Mouse (Mus musculus): ENCODE results near the gene Stk10. TPM values are rescaled to one million over a fixed set of nuclear protein-coding genes. Genes with fewer than 3 reads are reported as not detected.
A peak's percentile ranks its signal among the peaks of the same experiment; 100 is the strongest.

Stk10 gene
- polyA plus RNA-seq, 1 experiment from 2014 or later: 2.5 TPM

DNA sequence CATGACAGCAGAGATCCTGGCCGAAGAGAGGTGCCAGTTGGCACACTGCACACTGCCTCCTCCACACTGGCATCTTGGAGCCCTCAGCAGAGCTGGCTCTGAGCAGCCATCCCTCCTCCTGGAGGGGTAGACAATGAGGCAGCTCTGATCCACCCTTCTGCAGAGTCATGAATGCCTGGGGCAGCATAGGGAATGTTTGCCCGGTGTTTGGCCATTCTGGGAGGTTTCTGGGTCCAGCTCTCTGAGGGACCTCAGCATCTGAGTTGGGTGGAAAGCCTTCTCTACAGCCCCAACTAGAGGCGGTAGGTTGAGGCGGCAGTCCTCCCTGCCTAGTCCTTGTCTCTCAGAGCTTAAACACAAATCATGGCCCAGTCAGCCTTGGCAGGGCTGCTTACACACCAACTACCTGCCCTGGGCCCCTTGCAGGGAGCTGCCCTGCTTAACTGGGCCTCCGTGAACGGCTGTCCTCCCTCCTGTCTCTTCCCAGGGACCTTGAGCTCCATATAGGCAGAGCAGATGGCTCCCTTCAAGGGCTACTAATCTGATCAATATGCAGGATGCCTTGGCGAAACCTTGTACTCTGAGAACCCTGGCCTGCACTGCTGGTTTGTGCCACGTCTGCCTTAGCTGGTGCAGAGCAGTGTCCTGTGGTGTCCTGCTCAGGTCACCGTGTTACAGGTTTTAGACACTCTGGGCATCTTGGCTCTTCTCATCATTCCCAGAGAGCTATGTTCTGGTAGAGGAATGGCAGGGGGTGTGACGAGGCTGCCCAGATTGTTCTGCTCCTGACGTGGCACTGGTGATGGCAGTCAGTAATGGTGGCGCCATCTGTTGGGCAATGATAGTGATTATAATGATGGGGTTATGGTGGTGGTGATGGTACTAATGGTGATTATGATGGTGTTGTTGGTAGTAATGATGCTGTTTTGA is 59.1 kb downstream of the Stk10 start:
- Histone ChIP-seq H3K9me3 (replicated peaks) (no peaks in the 10 kb centered on the region), H3K4me3 (no peak overlapping the region), H3K27ac (no peak overlapping the region), H3K27me3 (no peaks in the 10 kb centered on the region), H3K36me3 (no peaks in the 10 kb centered on the region), H3K9ac (no peak overlapping the region), H3K4me2 (no peak overlapping the region), H3K4me1 (replicated peaks) (peaks cover 7% of the 10 kb centered on the region)
- WGBS: 74% methylated on average over 12 of the region's 12 CpGs
- no peak for ATAC-seq (replicated peaks; ENCODE audit: insufficient number of reproducible peaks, insufficient read depth, low FRiP score, low read depth)

DNA sequence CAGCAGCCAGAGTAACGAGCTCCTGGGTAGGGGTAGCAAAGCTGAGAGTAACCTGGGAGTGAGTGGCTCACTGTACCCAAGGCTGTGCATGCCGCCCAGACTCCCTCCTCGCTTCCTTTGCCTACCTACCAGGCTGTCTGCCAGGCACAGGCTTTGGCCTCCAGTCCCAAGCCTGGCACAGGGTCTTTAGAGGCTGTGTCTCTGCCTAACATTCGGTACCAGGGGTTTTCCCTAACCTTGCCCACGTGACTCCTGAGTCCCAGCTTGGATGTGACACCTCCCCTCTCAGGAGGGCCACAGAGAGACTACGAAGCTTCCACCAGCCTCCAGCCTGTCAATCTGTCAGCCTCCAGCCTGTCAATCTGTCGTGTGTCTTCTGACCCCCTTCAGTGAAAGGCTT is 60.0 kb downstream of the Stk10 start:
- Histone ChIP-seq H3K4me3 (no peak overlapping the region), H3K27ac (no peak overlapping the region), H3K9me3 (replicated peaks) (no peaks in the 10 kb centered on the region), H3K4me2 (no peak overlapping the region), H3K9ac (no peak overlapping the region), H3K36me3 (no peaks in the 10 kb centered on the region), H3K4me1 (replicated peaks) (peaks cover 3% of the 10 kb centered on the region), H3K27me3 (no peaks in the 10 kb centered on the region)
- WGBS: 76% methylated on average over 7 of the region's 7 CpGs
- no peak for ATAC-seq (replicated peaks; ENCODE audit: insufficient number of reproducible peaks, insufficient read depth, low FRiP score, low read depth)

DNA sequence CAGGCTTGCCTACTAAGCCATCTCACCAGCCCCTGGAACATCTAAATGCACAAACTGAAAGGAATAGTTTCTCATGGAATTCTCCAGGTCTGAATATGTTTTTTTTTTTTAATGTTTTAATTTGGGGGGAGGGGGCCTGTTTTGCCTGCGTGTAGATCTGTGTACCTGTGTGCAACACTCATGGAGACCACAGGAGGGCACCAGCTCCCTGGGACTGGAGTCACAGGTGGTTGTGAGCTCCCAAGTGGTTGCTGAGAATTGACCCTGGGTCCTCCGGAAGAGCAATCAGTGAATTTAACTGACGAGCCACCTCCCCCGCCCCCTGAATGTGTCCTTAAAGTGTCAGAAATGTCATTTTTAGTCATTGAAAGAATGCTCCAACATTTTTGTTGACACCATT is 61.0 kb downstream of the Stk10 start:
- Histone ChIP-seq H3K27ac (no peak overlapping the region), H3K4me3 (no peak overlapping the region), H3K9me3 (replicated peaks) (no peaks in the 10 kb centered on the region), H3K4me1 (replicated peaks) (no peaks in the 10 kb centered on the region), H3K27me3 (no peaks in the 10 kb centered on the region), H3K4me2 (no peak overlapping the region), H3K36me3 (no peaks in the 10 kb centered on the region), H3K9ac (no peak overlapping the region)
- ATAC-seq (replicated peaks; ENCODE audit: insufficient number of reproducible peaks, insufficient read depth, low FRiP score, low read depth): no peak
- WGBS: 88% methylated on average over 4 of the region's 4 CpGs

DNA sequence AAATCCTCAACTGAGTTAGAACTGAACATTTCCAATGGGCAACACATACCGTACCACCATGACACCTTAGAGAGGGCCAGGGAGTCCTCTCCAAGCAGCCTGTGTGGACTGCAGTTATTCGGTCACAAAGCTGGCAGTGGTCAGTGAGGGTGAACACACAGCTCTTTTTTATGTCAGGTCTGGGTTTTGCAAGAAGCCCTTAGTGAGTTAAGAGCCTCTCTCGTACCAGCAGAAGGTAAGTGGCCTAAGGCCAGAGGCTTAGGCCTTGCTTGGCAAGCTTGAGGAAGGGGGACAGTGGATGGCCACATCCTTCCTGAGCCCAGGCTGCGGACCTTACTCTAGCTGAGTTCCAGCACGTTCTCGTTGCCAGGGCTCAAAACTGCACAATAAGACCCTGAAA is 67.3 kb downstream of the Stk10 start:
- no peak overlapping the region for H3K4me3 ChIP-seq

DNA sequence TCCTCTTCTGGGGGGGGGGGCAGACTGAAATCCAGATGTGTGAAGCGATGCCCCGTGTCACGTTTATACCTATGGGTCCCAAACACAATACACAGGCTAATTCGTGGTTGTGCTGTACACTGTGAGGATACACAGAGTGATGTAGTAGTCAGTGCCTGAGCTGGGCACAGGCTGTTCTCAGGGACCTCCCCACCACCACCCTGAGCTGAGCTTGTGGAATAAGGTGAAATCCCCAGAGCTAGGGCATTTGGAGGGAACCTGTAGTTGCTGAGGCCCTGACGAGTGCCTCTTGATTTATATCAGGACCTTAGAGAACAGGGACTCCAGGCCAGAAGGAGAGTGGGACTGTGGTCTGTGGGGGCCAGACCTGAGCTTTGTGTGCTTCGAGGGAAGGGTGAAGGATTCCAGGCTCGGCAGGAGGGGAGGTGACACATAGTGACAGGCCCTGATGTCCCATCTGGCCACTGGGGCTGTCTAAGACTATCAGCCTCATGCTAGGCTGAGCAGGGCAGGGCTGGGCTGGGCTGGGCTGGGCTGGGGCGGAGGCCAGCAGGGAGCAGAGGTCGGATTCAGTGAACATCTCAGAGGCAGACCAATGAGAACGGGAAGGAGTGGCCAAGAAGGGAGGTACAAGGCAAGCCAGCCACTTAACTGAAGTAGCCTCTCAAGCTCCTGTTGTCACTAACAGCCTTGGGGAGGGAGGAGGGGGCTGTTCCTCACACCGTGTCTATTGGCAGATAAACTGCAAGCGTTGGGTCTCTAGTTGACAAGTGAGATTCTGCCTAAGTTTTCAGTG is 68.6 kb downstream of the Stk10 start:
- H3K9me3 ChIP-seq (replicated peaks): no peaks in the 10 kb centered on the region
- no peak overlapping the region for H3K9ac ChIP-seq
- WGBS: 41% methylated on average over 12 of the region's 12 CpGs
- H3K36me3 ChIP-seq: no peaks in the 10 kb centered on the region
- no peak overlapping the region for H3K27ac ChIP-seq
- H3K4me2 ChIP-seq: 0 out of 2 replicates have a peak overlapping the region, but pooled peaks have one; percentile 12
- H3K4me3 ChIP-seq: no peak overlapping the region
- peaks cover 24% of the 10 kb centered on the region for H3K4me1 ChIP-seq (replicated peaks)
- peak; percentile 39; the same call in 1 of the 2 replicates for ATAC-seq (replicated peaks; ENCODE audit: insufficient number of reproducible peaks, insufficient read depth, low FRiP score, low read depth)
- H3K27me3 ChIP-seq: no peaks in the 10 kb centered on the region

More for the DNA sequence above, 67.3 kb downstream of the Stk10 start:
- peaks cover 19% of the 10 kb centered on the region for H3K4me1 ChIP-seq (replicated peaks)
- ATAC-seq (replicated peaks; ENCODE audit: insufficient number of reproducible peaks, insufficient read depth, low FRiP score, low read depth): no peak
- H3K27ac ChIP-seq: no peak overlapping the region
- no peak overlapping the region for H3K9ac ChIP-seq
- WGBS: 95% methylated on average over 6 of the region's 6 CpGs
- no peaks in the 10 kb centered on the region for H3K9me3 ChIP-seq (replicated peaks)
- no peaks in the 10 kb centered on the region for H3K36me3 ChIP-seq
- no peak overlapping the region for H3K4me2 ChIP-seq
- H3K27me3 ChIP-seq: no peaks in the 10 kb centered on the region

DNA sequence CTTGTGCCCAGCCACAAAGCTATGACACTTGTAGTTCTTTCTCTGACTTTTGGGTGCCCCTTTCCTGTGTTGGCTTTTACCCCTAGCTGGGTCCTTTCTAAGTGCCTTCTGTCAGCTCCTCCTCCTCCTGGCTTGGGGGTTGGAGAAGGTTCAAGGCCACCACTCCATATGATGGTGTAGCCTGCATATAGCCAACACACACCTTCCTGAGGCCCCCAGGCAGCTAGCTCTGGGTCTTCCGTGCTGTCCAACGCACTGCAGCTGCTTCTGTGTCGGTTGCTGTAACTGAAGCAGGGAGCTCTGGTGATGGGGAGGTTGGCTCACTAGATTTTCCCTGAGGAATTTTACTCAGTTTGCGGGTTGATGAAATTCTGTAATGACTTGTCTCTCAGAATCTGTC is 71.6 kb downstream of the Stk10 start:
- Histone ChIP-seq H3K9ac (no peak overlapping the region), H3K27ac (peak overlapping the region; percentile 52), H3K9me3 (replicated peaks) (no peaks in the 10 kb centered on the region), H3K27me3 (no peaks in the 10 kb centered on the region), H3K4me2 (peak overlapping the region; percentile 35; the same call in 1 of the 2 replicates), H3K36me3 (no peaks in the 10 kb centered on the region), H3K4me1 (replicated peaks) (peaks cover 24% of the 10 kb centered on the region), H3K4me3 (no peak overlapping the region)
- 23% methylated on average over 4 of the region's 4 CpGs for WGBS
- no peak for ATAC-seq (replicated peaks; ENCODE audit: insufficient number of reproducible peaks, insufficient read depth, low FRiP score, low read depth)

DNA sequence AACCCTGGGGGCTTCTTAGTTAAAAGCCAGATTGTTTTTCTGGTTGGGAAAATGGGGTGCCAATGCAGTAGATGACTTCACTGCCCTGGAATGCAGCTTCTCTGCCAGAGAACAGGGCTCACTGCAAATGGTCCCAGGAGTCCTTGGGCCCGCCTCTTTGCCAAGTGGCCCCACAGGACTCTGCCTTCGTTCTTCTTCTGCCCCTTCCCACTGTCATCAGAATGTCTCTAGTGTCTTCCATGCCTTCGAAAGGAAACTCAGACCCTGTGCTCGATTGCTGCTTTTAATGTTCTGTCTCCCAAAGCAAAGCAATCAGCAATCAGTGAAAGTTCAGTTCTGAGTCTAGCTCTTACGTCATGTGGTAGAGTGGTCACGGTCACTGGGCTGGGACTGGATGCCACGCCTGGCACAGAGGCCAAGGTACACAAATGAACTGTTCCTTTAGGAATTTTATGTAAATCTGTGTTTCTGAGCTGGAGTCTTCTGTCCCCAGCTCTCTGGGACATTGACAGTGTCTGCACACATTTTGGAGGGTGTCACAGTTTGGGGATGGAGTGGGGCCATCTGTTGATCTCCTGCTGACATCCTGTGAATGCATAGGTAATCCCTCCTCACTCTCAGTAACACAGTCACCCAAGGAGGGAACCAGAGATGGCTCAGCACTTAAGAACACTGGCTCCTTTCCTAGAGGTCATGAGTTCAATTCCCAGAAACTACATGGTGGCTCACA is 72.2 kb downstream of the Stk10 start:
- ATAC-seq (replicated peaks; ENCODE audit: insufficient number of reproducible peaks, insufficient read depth, low FRiP score, low read depth): peak; percentile 63
- H3K9me3 ChIP-seq (replicated peaks): no peaks in the 10 kb centered on the region
- H3K9ac ChIP-seq: no peak overlapping the region
- peak overlapping the region; percentile 52 for H3K27ac ChIP-seq
- WGBS: 27% methylated on average over 7 of the region's 7 CpGs
- H3K4me1 ChIP-seq (replicated peaks): peaks cover 24% of the 10 kb centered on the region
- H3K27me3 ChIP-seq: no peaks in the 10 kb centered on the region
- H3K36me3 ChIP-seq: no peaks in the 10 kb centered on the region
- H3K4me3 ChIP-seq: no peak overlapping the region
- H3K4me2 ChIP-seq: peak overlapping the region; percentile 35

DNA sequence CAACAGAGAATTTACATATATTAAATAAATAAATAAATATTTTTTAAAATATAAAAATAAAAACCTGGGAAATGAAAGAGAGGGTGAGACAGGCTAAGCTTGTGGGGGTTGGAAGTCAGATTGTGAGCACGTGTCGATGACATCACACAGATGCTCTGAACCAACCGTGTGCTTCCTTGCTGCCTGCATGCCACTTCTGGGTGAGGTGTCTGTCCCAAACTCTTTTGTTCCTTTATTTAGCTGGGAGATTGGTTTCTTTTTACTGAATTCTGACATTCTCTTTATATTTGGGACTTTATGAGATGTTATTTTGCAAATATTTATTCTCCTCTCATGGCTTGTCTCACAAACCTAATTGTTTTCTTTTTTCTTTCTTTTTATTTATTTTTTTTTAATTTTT is 72.8 kb downstream of the Stk10 start:
- Histone ChIP-seq H3K27me3 (no peaks in the 10 kb centered on the region), H3K36me3 (no peaks in the 10 kb centered on the region), H3K4me3 (no peak overlapping the region), H3K4me2 (no peak overlapping the region), H3K9me3 (replicated peaks) (no peaks in the 10 kb centered on the region), H3K27ac (peak overlapping the region; percentile 52; the same call in 1 of the 2 replicates), H3K4me1 (replicated peaks) (peaks cover 24% of the 10 kb centered on the region), H3K9ac (no peak overlapping the region)
- WGBS: 56% methylated on average over 3 of the region's 3 CpGs
- ATAC-seq (replicated peaks; ENCODE audit: insufficient number of reproducible peaks, insufficient read depth, low FRiP score, low read depth): no peak

DNA sequence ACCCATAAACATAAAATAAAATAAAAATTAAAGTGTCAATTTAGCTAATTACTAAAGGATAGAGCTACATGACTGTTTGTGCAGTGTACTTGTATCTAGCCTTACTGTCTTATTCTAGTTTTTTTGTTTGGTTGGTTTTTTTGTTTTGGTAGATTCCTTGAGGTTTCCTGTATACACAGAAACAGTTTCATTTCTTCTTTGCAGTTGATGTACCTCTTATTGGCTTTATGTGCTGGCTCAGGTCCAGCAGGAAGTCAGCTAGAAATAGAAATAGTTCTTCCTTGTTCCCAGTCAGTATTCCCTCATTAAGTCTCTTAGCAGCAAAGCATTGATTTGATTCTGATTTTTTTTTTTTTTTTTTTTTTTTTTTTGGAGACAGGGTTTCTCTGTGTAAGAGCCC is 74.2 kb downstream of the Stk10 start:
- Histone ChIP-seq H3K9ac (no peak overlapping the region), H3K4me3 (no peak overlapping the region), H3K27me3 (no peaks in the 10 kb centered on the region), H3K4me1 (replicated peaks) (peaks cover 19% of the 10 kb centered on the region), H3K4me2 (no peak overlapping the region), H3K27ac (no peak overlapping the region), H3K9me3 (replicated peaks) (no peaks in the 10 kb centered on the region), H3K36me3 (no peaks in the 10 kb centered on the region)
- no peak for ATAC-seq (replicated peaks; ENCODE audit: insufficient number of reproducible peaks, insufficient read depth, low FRiP score, low read depth)

DNA sequence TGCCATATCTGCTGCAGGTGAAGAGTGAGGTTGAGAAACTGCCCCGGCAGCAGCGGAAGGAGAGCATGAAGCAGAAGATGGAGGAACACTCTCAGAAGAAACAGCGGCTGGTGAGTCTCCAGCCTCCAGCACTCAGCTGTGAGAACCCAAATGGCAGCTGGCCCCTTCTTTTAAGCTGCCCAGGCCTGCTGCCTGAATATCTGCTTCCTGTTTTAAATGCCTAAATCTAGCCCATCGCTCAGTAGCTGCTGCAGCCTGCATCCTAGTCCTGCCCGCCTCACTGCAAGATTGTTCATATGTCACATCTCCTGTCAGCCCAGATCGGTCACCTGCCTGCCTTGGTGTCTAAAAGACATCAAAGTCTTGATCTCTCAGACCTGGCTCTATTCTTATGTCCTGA is 77.5 kb downstream of the Stk10 start:
- no peak overlapping the region for H3K9ac ChIP-seq
- no peaks in the 10 kb centered on the region for H3K36me3 ChIP-seq
- H3K4me1 ChIP-seq (replicated peaks): peaks cover 6% of the 10 kb centered on the region
- H3K27ac ChIP-seq: no peak overlapping the region
- no peaks in the 10 kb centered on the region for H3K27me3 ChIP-seq
- WGBS: 78% methylated on average over 6 of the region's 6 CpGs
- H3K4me3 ChIP-seq: no peak overlapping the region
- ATAC-seq (replicated peaks; ENCODE audit: insufficient number of reproducible peaks, insufficient read depth, low FRiP score, low read depth): no peak
- no peaks in the 10 kb centered on the region for H3K9me3 ChIP-seq (replicated peaks)
- no peak overlapping the region for H3K4me2 ChIP-seq

DNA sequence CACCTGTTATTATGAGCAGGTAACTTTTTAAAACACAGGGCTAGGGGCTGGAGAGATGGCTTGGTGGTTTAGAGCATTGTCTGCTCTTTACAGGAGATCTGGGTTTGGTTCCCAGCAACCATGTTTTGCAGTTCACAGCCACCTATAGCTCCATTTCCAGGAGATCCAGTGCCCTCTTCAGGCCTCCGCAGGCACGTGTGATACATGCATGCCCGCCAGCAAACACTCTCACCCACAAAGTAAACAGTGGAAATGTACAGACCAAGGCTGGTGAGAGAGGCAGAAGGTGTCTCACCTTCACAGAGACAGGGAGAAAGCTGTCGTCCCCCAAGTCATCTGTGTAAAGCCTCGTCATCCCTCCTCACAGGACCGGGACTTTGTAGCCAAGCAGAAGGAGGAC is 79.2 kb downstream of the Stk10 start:
- no peak overlapping the region for H3K4me2 ChIP-seq
- H3K27ac ChIP-seq: no peak overlapping the region
- no peak for ATAC-seq (replicated peaks; ENCODE audit: insufficient number of reproducible peaks, insufficient read depth, low FRiP score, low read depth)
- 73% methylated on average over 6 of the region's 6 CpGs for WGBS
- H3K9ac ChIP-seq: no peak overlapping the region
- no peaks in the 10 kb centered on the region for H3K36me3 ChIP-seq
- no peaks in the 10 kb centered on the region for H3K9me3 ChIP-seq (replicated peaks)
- no peak overlapping the region for H3K4me3 ChIP-seq
- H3K27me3 ChIP-seq: no peaks in the 10 kb centered on the region
- peaks cover 7% of the 10 kb centered on the region for H3K4me1 ChIP-seq (replicated peaks)

All from heart, embryonic 15.5 days (tissue).